Mouse (Mus musculus): ENCODE data around the gene Tmem41a.

Tmem41a gene

GRCm38 (mm10) chr16:21904636-21905035 lies 42.7 kb downstream of the Tmem41a start:
- no peak for DNase-seq (ENCODE audit: extremely low spot score, low spot score)

GRCm38 (mm10) chr16:21901286-21901685 lies 46.1 kb downstream of the Tmem41a start:
- no peak for DNase-seq (ENCODE audit: extremely low spot score, low spot score)

- DNase-seq (ENCODE audit: extremely low spot score, low spot score), result no peak
These were observed 53.5 kb downstream of the Tmem41a start for GRCm38 (mm10) chr16:21893890-21894289.

- DNase-seq (ENCODE audit: extremely low spot score, low spot score), result no peak
These were observed 59.8 kb downstream of the Tmem41a start for GRCm38 (mm10) chr16:21887601-21888000.
